Mouse (Mus musculus): ENCODE data around the gene Leap2.
"Not testable (repeated sequence)": the region's sequence is repeated elsewhere in the genome, so short reads cannot be mapped to it uniquely, and the experiment has no call there.

Leap2 gene

DNA sequence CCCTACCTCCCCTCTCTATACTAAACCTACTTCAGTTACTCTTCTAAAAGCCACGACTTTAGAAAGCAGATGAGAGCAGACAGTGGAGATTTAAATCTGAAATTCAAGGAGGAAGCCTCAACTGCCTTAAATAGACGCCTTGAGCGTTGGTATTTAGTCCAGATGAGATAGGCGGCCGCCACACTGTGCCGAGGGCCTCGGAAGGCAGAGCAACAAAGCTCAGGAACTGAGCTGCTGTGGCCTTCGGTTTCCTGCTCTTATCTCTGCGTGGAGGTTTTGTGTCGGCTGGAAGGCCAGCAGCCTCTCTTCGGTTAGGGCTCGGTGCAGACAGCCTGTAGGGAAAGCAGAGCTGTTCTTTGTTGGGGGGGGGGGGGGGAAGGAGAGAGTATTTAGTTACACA is 19.0 kb upstream of the Leap2 start:
- DNase-seq (ENCODE audit: low spot score) = no peak

DNA sequence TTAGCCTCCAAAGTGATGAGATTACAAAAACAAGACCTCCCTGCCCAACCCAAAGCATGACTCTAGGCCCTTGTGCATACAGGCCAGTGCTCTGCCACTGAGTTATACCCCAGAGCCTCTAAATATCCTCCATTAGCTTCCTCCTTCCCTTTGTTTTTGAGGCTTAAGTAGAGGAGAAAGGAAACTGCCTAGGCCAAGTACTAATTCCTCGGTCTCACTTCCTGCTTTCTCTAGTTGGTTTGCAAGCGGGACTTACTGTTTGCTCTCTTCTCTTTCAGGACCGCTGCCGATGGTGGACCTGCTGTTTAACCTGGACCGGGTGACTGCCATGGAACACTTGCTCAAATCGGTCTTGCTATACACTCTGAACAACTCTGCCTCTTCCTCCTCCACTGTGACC is 13.4 kb upstream of the Leap2 start:
- DNase-seq (ENCODE audit: low spot score) = no peak

DNA sequence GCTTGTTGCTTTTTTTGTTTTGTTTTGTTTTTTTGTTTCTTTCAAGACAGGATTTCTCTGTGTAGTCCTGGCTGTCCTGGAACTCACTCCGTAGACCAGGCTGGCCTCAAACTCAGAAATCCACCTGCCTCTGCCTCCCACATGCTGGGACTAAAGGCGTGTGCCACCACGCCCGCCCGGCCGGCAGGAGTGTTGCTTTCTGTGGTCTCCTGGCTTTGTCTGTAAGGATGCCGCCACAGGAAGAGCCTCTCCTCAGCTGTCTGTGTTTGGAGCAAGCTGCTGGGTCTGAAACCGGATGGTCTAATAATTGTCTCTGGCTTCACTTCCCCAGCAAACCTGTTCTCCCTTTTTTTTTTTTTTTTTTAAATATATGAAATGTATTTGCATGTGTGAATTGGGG is 12.5 kb upstream of the Leap2 start:
- DNase-seq (ENCODE audit: low spot score) = no peak

DNA sequence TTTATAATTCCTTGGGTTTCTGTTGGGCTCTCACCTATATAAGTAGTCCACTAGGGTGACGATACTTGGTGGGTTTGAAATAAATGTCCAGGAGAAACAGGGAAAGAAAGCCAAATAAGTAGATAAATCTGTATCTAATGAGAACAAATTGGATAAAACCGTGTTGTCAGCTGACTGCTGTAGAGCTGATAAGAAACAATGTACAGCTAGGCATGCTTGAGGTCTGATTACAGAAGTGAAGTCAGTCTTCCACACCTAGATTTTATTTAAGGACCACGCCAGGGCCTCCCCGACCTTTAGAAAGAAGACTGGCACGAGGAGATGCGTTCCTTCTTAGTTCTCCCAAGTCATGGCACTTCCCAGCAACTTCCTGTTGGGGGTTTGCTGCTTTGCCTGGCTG is 10.1 kb upstream of the Leap2 start:
- no peak for DNase-seq (ENCODE audit: low spot score)

DNA sequence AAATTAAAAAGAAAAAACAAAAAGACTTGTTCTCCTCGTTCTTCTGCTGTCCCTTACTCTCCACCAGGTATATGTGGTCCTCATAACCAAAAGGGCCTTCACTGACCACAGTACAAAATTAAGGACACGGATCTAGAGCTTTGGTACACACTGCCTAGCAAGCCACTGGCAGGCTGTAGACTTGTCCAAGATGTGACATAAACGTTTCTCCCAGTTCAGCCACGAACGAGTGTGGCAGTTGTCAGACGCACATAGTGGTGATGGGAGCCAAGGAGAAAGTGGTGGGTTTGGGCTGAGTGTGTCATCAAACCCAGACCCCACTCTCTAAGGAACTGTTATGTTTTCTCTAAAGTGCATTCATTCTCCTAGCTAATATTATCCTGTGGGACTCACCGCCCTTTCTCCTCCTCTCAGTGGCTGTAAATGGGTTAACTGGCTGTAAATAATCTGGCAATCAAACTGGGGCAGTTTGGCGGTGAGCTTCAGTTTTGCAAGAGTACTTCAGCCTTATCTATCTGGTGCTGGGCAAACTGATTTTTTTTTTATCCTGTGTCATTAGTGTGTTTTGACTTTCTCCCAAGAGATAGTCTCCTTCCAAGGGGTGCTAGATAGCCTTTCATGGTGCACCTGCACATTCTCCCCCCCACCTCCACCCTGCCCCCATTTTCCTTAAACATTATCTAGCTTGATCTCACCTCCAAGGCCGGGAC is 8.5 kb upstream of the Leap2 start:
- DNase-seq (ENCODE audit: low spot score) = no peak

DNA sequence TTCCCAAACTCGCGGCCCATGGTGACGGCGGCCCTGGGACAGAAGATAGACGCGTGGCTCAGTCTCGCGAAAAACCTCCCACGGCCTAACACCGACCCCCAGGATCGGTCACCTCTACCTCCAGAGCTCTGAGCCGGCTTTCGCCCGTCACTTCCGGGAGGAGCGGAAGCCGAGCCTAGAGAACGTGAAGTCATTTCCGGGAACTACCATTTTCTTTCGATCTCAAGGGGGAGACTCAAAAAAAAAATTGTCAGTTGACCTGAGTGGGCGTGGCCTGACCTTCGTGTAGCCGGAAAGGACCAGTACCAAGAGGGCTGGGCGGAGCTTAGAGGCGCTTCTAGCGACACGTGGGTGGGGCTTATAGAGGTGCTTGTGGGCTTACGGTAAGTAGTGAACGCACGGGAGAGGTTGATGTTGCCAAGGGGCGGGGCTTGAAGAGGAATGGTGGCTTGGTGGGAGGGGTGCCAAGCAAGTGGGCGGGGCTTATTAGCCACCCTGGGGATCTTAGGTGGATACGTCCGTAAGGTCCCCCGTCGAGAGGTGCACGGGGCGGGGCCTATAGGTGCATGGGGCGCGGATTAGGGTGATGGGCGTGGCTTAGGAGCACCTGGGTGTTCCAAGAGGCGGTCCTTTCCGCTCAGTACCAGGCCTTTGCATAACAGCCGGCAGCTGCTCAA is 7.8 kb upstream of the Leap2 start, which contains the start of the genes Uqcrq and Gdf9:
Gene Uqcrq (minus strand): TSS at position 162 of the 677 bp plus-strand sequence.
Gene Gdf9 (plus strand): TSS at position 354 of the 677 bp plus-strand sequence.
- DNase-seq (ENCODE audit: low spot score) = peak; percentile 97

DNA sequence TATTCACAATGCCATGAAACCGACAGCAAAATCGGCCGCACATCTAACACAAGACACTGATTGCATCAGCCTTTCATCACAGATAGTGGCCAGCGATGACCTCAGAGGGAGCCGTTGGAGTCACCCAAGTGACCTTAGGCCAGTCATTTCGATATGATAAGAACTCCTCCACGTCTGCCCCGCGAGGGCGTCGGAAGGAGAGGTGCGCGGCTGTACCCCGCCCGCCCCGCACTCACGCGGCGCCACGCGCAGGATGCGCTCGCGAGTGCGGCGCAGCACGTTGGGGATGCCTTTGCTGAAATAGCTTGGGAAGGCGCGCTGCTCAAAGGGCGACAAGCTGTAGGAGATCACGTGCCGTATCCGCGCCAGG is 7.3 kb upstream of the Leap2 start:
- DNase-seq (ENCODE audit: low spot score) = peak; percentile 14

DNA sequence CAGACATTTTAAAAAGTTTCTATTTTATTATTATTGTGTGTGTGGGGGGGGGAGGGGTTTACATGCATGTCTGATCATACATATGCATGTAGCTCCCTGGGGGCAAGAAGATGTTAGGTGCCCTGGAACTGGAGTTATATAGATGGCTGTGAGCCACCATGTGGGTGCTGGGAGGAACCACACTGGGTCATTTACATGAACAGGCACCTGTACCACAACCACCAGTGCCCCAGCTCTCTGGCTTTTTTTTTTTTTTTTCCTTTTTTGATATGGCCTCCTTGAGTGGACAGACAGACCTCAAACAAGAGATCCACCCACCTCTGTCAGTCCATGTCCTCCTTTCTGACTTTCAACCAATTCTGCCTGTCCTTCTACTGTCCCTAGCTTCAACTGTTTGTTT is 6.2 kb upstream of the Leap2 start:
- no peak for DNase-seq (ENCODE audit: low spot score)

DNA sequence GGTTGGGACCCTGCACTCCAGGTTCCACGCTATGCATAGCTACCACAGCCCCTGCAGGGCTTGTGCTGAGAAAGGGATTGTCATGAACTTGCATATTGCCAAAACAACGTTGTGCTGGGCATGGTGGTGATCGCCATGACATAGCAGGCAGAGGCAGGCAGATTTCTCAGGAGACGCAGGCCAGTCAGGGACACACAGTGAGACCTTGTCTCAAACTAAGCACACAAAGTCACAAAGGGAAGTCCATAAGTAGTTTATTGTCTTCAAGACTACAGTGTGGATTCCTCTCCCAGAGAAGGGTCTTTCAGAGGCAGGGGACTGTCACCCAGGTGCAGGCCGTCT is 5.7 kb upstream of the Leap2 start:
- DNase-seq (ENCODE audit: low spot score) = no peak

DNA sequence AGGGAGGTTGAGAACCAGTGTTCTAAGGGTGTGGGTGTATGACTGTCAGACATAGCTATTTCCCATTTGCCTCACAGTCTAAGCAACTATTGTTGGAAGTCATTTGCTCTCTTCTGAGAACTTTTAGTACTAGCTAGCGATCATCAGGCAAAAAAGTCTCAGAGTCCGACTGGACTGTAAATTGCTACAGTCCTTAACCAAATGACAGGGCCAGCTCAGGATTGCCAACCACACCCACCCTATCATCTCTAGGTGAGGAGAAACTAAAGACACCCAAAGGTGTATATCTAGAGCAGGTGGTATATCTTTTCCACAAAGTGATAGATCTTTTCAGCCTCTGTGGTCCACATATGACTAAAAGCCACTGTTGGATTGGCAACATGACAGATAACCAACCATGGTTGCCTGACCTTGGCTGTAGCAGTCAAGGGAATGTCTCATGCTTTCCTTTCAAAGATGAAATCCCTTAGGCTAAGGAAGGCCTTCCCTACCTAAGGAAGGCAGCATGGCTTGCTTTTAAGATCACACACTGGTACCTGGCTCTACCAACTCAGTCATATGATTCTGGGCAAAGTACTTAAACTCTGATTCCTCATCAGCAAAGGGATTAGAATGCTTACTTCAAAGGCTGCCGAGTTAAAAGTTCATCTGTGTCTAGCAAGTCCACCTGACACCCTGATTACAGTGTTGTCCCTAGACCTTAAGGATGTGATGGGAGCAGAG is 5.2 kb upstream of the Leap2 start:
- no peak for DNase-seq (ENCODE audit: low spot score)

DNA sequence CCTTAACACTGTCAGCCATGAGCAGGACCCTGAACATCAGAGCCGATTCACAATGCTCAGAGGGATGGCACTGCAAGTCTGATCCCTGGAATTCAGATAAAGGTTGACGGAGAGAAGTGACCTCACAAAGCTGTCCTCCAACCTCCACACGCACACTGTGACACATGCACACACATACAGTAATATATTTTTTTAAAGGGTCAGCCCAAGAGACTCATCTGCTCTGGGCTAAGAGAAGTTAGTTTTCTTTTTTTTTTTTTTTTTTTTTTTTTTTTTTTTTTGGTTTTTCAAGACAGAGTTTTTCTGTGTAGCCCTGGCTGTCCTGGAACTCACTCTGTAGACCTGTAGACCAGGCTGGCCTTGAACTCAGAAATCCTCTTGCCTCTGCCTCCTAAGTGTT is 3.9 kb upstream of the Leap2 start:
- not testable (repeated sequence) for DNase-seq (ENCODE audit: low spot score)

DNA sequence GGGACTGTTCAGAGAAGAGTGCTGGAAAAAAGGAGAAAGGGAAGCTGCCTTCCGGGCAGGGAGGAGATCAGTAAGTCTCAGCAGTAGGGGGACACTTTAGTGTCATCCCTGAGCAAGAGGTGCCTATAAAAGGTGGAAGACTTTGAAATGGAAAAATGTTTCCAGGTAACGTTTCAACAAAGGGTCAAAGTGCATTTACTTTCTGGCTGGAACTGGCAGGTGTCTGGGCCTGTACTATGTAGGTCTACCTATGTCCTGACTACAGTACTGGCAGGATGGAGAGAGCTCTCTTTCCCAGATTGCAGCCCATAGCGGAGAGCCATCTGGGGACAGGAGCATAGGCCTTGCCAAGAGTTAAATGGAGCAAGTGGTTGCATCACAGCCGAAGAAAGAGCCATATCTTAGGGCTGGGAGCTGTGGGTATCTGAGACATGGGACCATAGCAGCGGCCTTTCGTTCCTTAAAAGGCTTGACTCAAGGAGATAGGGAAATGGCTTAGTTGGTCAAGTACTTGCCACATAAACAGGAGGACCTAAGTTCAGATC is 2.8 kb upstream of the Leap2 start:
- DNase-seq (ENCODE audit: low spot score) = no peak

DNA sequence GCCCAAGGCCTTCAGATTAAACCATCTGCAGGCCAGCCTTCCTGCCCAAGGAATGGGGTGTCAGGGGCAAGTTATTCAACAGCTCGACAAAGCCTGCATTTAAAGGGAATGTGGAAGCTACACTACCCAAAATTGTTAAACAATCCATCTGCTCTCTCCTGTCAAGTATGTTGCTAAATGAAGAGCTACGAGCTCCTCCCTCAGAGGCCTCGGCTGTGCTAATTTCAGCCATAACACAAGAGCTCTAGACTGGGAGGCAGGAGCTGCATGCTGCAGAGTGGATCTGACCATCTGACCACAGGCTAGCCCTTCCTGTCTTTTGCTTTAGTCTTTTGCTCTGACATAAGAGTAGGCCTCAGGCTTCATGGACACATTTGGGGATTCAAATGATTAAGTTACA is 2.3 kb upstream of the Leap2 start:
- no peak for DNase-seq (ENCODE audit: low spot score)

DNA sequence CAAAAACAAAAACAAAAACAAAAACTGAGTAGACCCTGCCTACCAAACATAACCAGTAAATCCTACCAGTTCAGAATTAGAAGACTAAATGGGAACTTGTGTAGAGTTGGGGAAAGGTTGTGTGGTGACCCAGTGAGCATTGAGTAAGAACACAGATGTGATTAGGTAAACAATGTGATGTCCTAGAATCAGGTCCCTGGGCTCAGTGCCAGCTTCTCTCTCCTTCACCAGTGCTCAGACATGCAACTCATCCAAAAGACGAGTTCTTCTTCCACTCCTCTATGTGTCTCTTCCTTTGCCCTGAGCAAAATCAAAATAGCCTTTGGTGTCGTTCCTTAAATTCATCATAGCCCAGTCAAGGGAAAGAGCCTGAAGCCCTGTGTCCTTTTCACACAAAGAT is 1.9 kb upstream of the Leap2 start:
- no peak for DNase-seq (ENCODE audit: low spot score)

DNA sequence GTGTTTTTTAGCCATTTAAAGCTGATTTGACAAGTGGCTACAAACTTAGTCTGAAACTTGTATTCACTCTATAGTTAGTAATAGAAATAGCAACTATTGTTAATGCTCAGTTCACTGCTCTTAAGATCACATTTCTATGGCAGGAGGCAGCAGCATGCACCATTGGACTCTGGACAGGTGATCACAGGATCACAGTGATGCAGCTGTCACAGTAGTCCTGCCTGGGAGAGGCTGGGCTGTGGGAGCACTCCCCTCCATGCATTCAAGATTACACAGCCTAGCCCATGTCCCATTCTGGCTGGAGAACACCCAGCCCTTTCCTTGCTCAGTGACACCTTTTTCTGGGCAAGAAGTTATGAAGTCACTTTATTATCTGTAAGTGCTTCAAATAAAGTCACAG is 4.9 kb downstream of the Leap2 start:
- DNase-seq (ENCODE audit: low spot score) = no peak

DNA sequence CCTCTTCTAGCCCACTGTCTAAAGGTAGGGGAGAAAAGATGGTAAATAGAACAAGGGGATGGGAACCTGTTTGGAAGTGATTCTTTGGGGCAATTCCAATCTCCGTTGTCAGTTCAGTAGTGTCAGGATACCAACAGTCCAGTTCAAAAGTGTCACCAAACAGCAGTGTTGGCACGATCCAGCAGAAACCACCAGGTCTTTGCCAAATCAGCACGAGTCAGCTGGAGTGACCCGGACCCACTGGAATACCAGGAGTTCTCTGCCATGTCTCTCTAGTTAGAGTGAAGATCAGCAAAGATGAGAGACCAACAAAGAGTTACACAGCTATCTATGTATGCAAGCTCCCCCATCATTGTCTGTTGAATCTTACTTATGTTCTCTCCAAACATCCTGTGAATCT is 9.1 kb downstream of the Leap2 start:
- DNase-seq (ENCODE audit: low spot score) = no peak

DNA sequence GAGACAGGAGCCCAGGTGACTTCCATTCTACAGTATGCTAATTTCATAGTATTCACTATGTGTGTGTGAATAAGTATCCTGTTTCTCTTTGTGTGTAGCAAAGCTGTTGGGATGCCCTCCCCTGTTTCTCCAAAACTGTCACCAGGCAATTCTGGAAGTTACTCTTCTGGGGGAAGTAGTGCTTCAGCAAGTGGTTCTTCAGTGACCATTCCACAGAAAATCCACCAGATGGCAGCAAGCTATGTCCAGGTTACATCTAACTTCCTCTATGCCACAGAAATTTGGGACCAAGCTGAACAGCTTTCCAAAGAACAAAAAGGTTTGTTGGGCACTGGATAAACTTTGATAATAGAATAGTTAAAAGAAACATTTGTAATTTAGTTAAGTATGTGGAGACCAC is 11.2 kb downstream of the Leap2 start:
- no peak for DNase-seq (ENCODE audit: low spot score)

DNA sequence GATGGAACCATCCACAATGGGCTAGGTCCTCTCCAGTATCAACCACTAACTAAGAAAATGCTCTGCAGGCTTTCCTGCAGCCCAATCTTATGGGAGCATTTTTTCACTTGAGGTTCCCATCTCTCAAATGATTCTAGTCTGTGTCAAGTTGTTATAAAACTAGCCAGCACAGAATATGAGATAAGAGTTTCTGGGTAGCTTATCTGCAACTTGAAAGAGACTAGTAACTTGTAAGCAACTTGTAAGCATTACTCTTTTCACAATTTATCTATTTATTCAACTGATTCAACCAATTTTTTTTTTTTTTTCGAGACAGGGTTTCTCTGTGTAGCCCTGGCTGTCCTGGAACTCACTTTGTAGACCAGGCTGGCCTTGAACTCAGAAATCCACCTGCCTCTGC is 19.3 kb downstream of the Leap2 start:
- no peak for DNase-seq (ENCODE audit: low spot score)

DNA sequence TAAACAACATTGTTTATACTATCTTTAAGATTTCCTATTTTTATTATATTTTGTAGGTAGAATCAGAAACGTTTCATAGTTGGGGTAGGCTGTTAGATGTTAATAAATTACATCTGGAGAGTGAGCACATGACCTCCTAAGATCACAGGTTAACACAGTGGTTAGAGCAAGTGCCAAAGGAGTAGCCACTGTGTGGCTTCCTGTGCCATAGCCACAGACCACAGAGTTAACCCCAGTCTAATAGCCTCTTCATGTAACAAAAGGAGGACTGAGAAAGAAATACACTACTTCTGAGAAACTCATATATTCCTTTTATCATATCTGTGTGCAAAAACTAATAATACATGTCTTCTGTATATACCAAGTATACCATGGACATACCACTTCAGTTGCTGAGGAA is 29.1 kb downstream of the Leap2 start:
- no peak for DNase-seq (ENCODE audit: low spot score)

DNA sequence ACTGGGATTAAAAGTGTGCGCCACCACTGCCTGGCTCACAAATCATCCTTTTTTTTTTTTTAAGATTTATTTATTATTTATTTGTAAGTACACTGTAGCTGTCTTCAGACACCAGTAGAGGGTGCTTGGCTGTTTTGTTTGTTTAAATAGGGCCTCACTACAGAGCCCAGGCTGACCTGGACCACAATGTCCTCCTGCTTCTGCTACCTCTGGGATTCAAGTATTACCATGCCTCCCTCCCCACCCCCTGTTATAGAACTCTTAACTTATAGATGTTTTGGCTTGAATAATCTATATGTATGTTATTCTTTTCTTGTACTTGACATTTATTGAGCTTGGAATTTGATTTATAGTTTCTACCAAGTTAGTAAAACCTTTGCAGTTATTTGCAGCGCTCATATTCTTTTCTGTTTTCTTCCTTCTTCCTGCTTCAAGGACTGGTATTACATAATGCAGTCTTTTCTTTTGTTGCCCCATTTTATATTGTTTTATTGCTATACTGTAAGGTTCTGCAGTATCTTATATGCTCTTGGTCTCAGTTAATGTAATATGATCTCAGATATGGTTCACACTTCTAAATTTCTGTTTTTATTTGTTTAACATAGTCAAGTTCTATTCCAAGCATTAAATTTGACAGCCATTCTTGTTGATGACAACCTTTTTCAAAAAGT is 39.1 kb downstream of the Leap2 start:
- DNase-seq (ENCODE audit: low spot score) = no peak

DNA sequence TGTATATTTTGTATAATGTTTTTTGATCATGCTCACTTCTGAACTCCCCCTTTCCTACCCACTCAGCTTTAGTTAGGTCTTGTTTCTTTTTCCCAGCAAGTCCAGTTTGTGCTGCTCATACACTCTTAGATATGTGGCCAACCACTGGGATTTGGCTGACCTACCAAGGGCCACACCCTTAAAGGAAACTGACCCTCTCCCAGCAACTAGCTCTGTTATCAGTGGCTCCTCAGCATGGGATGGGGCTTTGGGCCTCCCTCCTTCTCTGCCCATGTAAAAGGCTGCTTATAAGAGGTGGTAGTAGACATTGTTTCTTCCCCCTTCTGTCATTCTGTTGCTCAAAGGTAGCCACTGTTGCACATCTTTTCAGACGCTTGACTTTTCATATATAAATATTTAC is 44.1 kb downstream of the Leap2 start:
- no peak for DNase-seq (ENCODE audit: low spot score)
